Mouse (Mus musculus): ENCODE results near the gene Arap1.

The Arap1 gene

GRCm38 (mm10) chr7:101347767-101348270 is at the start of gene Arap1:
Arap1 (plus strand) TSS chr7:101348067.
- peak; percentile 29 for DNase-seq (ENCODE audit: low spot score)

- DNase-seq (ENCODE audit: low spot score), result no peak
Observed at GRCm38 (mm10) chr7:101298375-101298774, 49.5 kb upstream of the Arap1 start.

- DNase-seq (ENCODE audit: low spot score), result peak; percentile 30
Observed at GRCm38 (mm10) chr7:101301361-101301880, 46.4 kb upstream of the Arap1 start.

GRCm38 (mm10) chr7:101301881-101302456 is 45.9 kb upstream of the Arap1 start, which contains the start of gene Atg16l2:
Atg16l2 (minus strand) TSS chr7:101302251.
- DNase-seq (ENCODE audit: low spot score), result peak; percentile 72

GRCm38 (mm10) chr7:101302691-101303090 is 45.2 kb upstream of the Arap1 start:
- DNase-seq (ENCODE audit: low spot score), result no peak

- no peak for DNase-seq (ENCODE audit: low spot score)
Observed at GRCm38 (mm10) chr7:101306841-101307240, 41.0 kb upstream of the Arap1 start.

GRCm38 (mm10) chr7:101309985-101310326 is 37.9 kb upstream of the Arap1 start:
- DNase-seq (ENCODE audit: low spot score), result no peak

- peak; percentile 95 for DNase-seq (ENCODE audit: low spot score)
Observed at GRCm38 (mm10) chr7:101310327-101311028, 37.4 kb upstream of the Arap1 start.

GRCm38 (mm10) chr7:101311061-101311460 is 36.8 kb upstream of the Arap1 start:
- DNase-seq (ENCODE audit: low spot score), result no peak

- no peak for DNase-seq (ENCODE audit: low spot score)
Observed at GRCm38 (mm10) chr7:101313033-101313432, 34.8 kb upstream of the Arap1 start.

- DNase-seq (ENCODE audit: low spot score), result no peak
Observed at GRCm38 (mm10) chr7:101314396-101314795, 33.5 kb upstream of the Arap1 start.

- no peak for DNase-seq (ENCODE audit: low spot score)
Observed at GRCm38 (mm10) chr7:101315699-101316098, 32.2 kb upstream of the Arap1 start.

GRCm38 (mm10) chr7:101316591-101317001 is 31.3 kb upstream of the Arap1 start:
- DNase-seq (ENCODE audit: low spot score), result no peak

- DNase-seq (ENCODE audit: low spot score), result no peak
Observed at GRCm38 (mm10) chr7:101317014-101317413, 30.9 kb upstream of the Arap1 start, which contains the start of gene Stard10. Stard10 (plus strand) TSS chr7:101317086.

GRCm38 (mm10) chr7:101318848-101319247 is 29.0 kb upstream of the Arap1 start:
- no peak for DNase-seq (ENCODE audit: low spot score)

GRCm38 (mm10) chr7:101319796-101320195 is 28.1 kb upstream of the Arap1 start:
- DNase-seq (ENCODE audit: low spot score), result no peak

- DNase-seq (ENCODE audit: low spot score), result no peak
Observed at GRCm38 (mm10) chr7:101320399-101321217, 27.3 kb upstream of the Arap1 start.

GRCm38 (mm10) chr7:101321218-101321827 is 26.5 kb upstream of the Arap1 start:
- DNase-seq (ENCODE audit: low spot score), result no peak

GRCm38 (mm10) chr7:101323141-101323594 is 24.7 kb upstream of the Arap1 start:
- DNase-seq (ENCODE audit: low spot score), result no peak

GRCm38 (mm10) chr7:101324142-101324962 is 23.5 kb upstream of the Arap1 start:
- DNase-seq (ENCODE audit: low spot score), result peak; percentile 30

GRCm38 (mm10) chr7:101326006-101326405 is 21.9 kb upstream of the Arap1 start:
- no peak for DNase-seq (ENCODE audit: low spot score)

Data from adipocyte (in vitro differentiated cells).